Mouse (Mus musculus) central nervous system, embryonic 14 days (tissue): Measurements from ENCODE around the gene Tcp10c. TPM values are rescaled to one million over a fixed set of nuclear protein-coding genes. Genes with fewer than 3 reads are reported as not detected.

Source experiments
- polyA plus RNA-seq: library from polyadenylated mRNA; depleted of rRNA; stranded (reverse); fragments of >200 nt; gene quantifications from 2 replicates; pipeline ENCODE4 v1.2.3, GENCODE M21; 2012; rRNA removed

Tcp10c gene
- not detected in 2 replicates for polyA plus RNA-seq

GRCm38 (mm10) chr17:13354521-13354920 lies at the start of gene Tcp10c:
Gene Tcp10c (plus strand): TSS chr17:13354572.

Other genes starting within 250 kb of the Tcp10c start
- 0.04 and 0.07 TPM in 2 replicates for gene Unc93a, start 222.8 kb upstream of the Tcp10c start, polyA plus RNA-seq
- not detected in 2 replicates for gene Smok2a, start 133.4 kb upstream of the Tcp10c start, polyA plus RNA-seq
- gene Smok2b, start 124.3 kb upstream of the Tcp10c start, polyA plus RNA-seq, result not detected in 2 replicates